Mouse (Mus musculus) limb, embryonic 12.5 days (tissue): ENCODE data around the gene Tsga10ip. TPM values are rescaled to one million over a fixed set of nuclear protein-coding genes. Genes with fewer than 3 reads are reported as not detected.

Experiments used
- ATAC-seq: fragments of 200-750 bp; cut with Nextera tagmentation; 2 replicates; pipeline ENCODE4 v1.8.0; 2017; ENCODE audit warnings: low read depth, moderate TSS enrichment; ENCODE audit not compliant: insufficient number of reproducible peaks, insufficient read depth, low FRiP score, low TSS enrichment
- H3K27ac ChIP-seq: fragments of 300-500 bp; sonication (generic); 2 replicates; pipeline ENCODE4 v1.5.1; 2016; ENCODE audit warnings: mild to moderate bottlenecking, moderate library complexity
- H3K27me3 ChIP-seq: fragments of 300-500 bp; sonication (generic); 2 replicates; pipeline ENCODE4 v1.6.1; 2016; ENCODE audit warnings: mild to moderate bottlenecking, moderate library complexity
- H3K36me3 ChIP-seq: fragments of 300-500 bp; sonication (generic); 2 replicates; pipeline ENCODE4 v1.6.1; 2016; ENCODE audit warnings: mild to moderate bottlenecking, moderate library complexity
- H3K4me1 ChIP-seq: fragments of 300-500 bp; sonication (generic); replicated peaks from 2 replicates; pipeline ENCODE4 v1.6.1; 2016
- H3K4me2 ChIP-seq: fragments of 300-500 bp; sonication (generic); 2 replicates; pipeline ENCODE4 v1.6.1; 2016; ENCODE audit warnings: mild to moderate bottlenecking, moderate library complexity
- H3K4me3 ChIP-seq: fragments of 300-500 bp; sonication (generic); replicated peaks from 2 replicates; pipeline ENCODE4 v1.5.1; 2016; ENCODE audit warnings: mild to moderate bottlenecking
- H3K9ac ChIP-seq: fragments of 300-500 bp; sonication (generic); replicated peaks from 2 replicates; pipeline ENCODE4 v1.6.1; 2016; ENCODE audit warnings: mild to moderate bottlenecking, moderate library complexity
- H3K9me3 ChIP-seq: fragments of 300-500 bp; sonication (generic); 2 replicates; pipeline ENCODE4 v1.6.1; 2016; ENCODE audit warnings: mild to moderate bottlenecking, moderate library complexity
- WGBS: fragments of 180-500 bp; shearing (Covaris S2); methylation state at CpG from one replicate; pipeline ENCODE4 v1.1.7; 2016; 5-methylcytosine and 5-hydroxymethylcytosine counted together
- polyA plus RNA-seq: library from polyadenylated mRNA; unstranded; fragments of >200 nt; fragmentation: Nextera tagmentation; extraction: Ambion mirVana; gene quantifications from 2 replicates; pipeline ENCODE4 v1.2.1, GENCODE M21; 2016

The Tsga10ip gene
- polyA plus RNA-seq, result 0.20 TPM in 2 replicates

DNA sequence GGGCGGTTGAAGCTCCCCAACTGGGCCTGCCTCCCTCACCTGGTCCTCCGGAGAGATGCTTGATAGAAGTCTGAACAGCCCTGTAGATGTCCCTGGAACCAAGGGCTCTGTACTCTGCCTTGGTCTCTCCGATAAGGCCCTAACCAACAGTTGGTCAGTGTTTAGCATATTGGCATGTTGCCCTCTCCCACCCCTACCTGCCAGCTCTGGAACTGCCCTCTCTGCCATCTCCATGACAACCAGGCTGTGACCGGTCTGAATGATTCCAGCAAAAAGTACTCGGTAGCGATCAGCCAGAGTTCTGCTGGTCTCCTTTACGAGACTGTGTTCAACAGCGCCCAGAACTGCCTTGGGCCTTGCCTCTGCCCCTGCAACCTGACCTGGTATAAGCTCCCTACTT lies at the start of gene Tsga10ip:
TSS of gene Tsga10ip (minus strand) at position 234 of the 400 bp plus-strand sequence.
- Histone ChIP-seq H3K4me1 (peaks cover under 1% of the 10 kb centered on the region; the same call in 1 of the 2 replicates), H3K4me2 (no peak within 1 kb of the TSS), H3K27me3 (no peaks in the 10 kb centered on the region), H3K4me3 (no peak within 1 kb of the TSS), H3K9ac (no peak within 1 kb of the TSS), H3K9me3 (no peaks in the 10 kb centered on the region), H3K36me3 (no peaks in the 10 kb centered on the region), H3K27ac (no peak within 1 kb of the TSS)
- 70% methylated on average over 8 of the region's 8 CpGs for WGBS
- ATAC-seq, result no peak

GRCm38 (mm10) chr19:5451766-5452165 lies 49.4 kb upstream of the Tsga10ip start:
- Histone ChIP-seq H3K27ac (no peak overlapping the region), H3K4me2 (no peak overlapping the region), H3K4me3 (no peak overlapping the region), H3K9me3 (no peaks in the 10 kb centered on the region), H3K27me3 (peaks cover 51% of the 10 kb centered on the region), H3K4me1 (peaks cover 36% of the 10 kb centered on the region), H3K9ac (no peak overlapping the region), H3K36me3 (peaks cover 8% of the 10 kb centered on the region)
- 79% methylated on average over 6 of the region's 6 CpGs for WGBS
- no peak for ATAC-seq

GRCm38 (mm10) chr19:5449673-5450072 lies 47.3 kb upstream of the Tsga10ip start:
- Histone ChIP-seq H3K9me3 (no peaks in the 10 kb centered on the region), H3K27me3 (peaks cover 72% of the 10 kb centered on the region), H3K4me2 (no peak overlapping the region), H3K4me3 (no peak overlapping the region), H3K27ac (no peak overlapping the region), H3K9ac (no peak overlapping the region), H3K36me3 (peaks cover 7% of the 10 kb centered on the region), H3K4me1 (peaks cover 15% of the 10 kb centered on the region)
- no peak for ATAC-seq
- WGBS, result 87% methylated on average over 3 of the region's 3 CpGs

DNA sequence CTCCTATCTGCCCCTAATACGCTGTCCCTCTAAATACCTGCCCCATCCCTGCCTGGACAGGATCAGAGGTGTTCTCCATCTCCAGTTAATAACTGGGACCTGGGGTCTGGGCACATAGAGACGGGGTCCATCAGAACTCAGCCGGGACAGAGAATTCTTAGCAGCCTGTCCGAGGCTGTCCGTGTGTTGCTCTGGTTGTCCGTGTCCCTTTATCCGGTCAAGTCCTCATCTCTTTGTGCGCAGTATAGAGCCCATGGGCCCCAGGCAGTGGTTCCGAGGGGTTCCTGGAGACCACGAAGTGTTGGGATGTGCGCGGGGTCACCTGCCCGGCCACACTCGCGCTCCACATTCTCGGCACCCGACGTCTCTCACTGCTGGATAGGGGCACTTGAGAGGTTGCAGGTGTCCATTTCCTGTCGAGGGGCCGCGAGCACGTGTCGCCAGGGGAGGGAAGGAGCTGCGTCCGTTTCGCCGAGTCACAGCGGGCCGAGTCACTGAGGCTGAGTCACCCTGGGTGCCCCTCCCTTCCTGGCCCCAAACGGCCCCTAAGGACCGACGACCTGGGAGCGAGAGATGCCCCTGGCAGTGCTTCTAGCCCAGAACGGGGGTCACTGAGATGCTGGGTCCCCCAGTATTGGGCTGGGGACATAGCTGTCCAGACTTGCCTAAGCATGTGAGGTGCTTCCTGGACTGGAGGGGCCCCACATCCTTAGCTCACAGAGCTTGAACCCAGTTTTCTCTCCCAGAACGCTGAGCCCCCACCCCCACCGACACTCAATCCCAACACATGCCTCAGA lies 46.2 kb upstream of the Tsga10ip start:
- H3K9ac ChIP-seq, result no peak overlapping the region; the same call in 1 of the 2 replicates
- ATAC-seq, result no peak
- no peaks in the 10 kb centered on the region for H3K9me3 ChIP-seq
- H3K4me3 ChIP-seq, result peak overlapping the region; percentile 55
- peak overlapping the region; percentile 97 for H3K4me2 ChIP-seq
- peaks cover 15% of the 10 kb centered on the region for H3K4me1 ChIP-seq
- H3K27me3 ChIP-seq, result peaks cover 80% of the 10 kb centered on the region
- H3K27ac ChIP-seq, result no peak overlapping the region
- H3K36me3 ChIP-seq, result no peaks in the 10 kb centered on the region
- 6% methylated on average over 36 of the region's 36 CpGs for WGBS

DNA sequence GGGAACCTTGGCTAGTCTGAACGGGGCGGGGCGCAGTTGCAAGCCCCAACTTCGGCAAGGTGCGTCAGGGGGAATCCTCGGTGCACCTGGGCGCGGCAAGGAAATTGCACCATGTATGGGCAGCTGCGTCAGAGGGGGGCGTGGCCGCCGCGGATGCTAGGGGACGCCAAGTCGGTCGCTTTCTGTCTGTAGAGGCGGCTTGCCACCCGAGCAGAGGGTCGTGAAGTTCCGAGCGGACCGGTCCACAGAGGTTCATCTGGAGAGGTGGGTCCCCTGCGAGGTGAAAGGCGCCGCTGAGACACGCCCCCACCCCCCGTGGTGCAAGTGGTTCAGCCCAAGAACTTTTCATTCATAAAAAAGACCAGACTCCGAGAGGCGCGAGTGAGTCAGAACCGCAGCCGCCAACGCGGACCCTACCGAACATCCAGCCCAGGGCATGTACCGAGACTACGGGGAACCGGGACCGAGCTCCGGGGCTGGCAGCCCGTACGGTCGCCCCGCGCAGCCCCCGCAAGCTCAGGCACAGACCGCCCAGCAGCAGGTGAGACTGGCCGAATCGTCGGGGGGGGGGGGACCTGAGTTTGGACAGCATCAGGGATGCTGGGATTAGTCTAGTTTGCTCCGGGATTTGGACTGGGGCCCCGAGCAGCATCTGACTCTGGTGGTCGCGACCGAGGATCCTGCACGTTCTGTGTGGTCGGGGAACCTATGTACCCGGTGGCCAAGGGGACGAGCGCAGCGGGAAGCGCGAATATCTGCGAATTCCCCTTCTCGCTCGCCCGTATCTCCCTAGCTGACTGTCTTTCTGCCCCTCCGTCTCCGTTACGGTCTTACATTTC lies 45.4 kb upstream of the Tsga10ip start, which contains the start of gene Fosl1:
TSS of gene Fosl1 (plus strand) at position 33 of the 839 bp plus-strand sequence.
- no peaks in the 10 kb centered on the region for H3K9me3 ChIP-seq
- no peak within 1 kb of the TSS for H3K27ac ChIP-seq
- H3K9ac ChIP-seq, result peak within 1 kb of the TSS; percentile 51
- peak within 1 kb of the TSS; percentile 55 for H3K4me3 ChIP-seq
- peaks cover 15% of the 10 kb centered on the region for H3K4me1 ChIP-seq
- under 1% methylated on average over 70 of the region's 70 CpGs for WGBS
- H3K36me3 ChIP-seq, result no peaks in the 10 kb centered on the region
- peaks cover 80% of the 10 kb centered on the region for H3K27me3 ChIP-seq
- peak; percentile 28; the same call in 1 of the 2 replicates for ATAC-seq
- H3K4me2 ChIP-seq, result peak within 1 kb of the TSS; percentile 97

GRCm38 (mm10) chr19:5445747-5446146 lies 43.4 kb upstream of the Tsga10ip start:
- H3K36me3 ChIP-seq, result no peaks in the 10 kb centered on the region
- no peak overlapping the region for H3K4me2 ChIP-seq
- no peak overlapping the region for H3K27ac ChIP-seq
- H3K4me3 ChIP-seq, result no peak overlapping the region
- peaks cover 69% of the 10 kb centered on the region for H3K27me3 ChIP-seq
- peaks cover 15% of the 10 kb centered on the region for H3K4me1 ChIP-seq
- no peak for ATAC-seq
- WGBS, result 87% methylated on average over 5 of the region's 5 CpGs
- H3K9ac ChIP-seq, result no peak overlapping the region
- no peaks in the 10 kb centered on the region for H3K9me3 ChIP-seq

DNA sequence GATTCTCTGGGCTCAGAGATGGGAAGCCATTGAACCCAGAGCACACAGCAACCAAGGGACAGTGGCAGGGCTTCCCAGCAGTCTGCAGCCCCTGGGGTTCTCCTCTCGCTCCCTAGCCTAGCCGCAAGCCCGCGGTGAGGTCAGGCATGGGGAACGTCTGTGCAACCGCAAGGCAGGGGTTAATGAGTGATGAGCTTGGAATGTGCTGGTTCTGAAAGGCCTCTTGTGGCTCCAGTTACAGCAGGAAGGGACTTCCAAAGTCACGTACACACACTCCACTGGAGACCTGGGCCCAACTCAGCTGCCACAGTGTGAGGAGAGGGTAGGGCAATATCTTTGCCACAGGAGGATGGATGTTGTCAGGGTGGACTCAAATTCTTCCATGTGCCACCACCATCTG lies 42.6 kb upstream of the Tsga10ip start:
- H3K9me3 ChIP-seq, result peaks cover 6% of the 10 kb centered on the region; the same call in 1 of the 2 replicates
- H3K4me3 ChIP-seq, result no peak overlapping the region
- H3K4me2 ChIP-seq, result no peak overlapping the region
- no peak overlapping the region for H3K9ac ChIP-seq
- H3K4me1 ChIP-seq, result peaks cover 15% of the 10 kb centered on the region
- peaks cover 61% of the 10 kb centered on the region for H3K27me3 ChIP-seq
- no peaks in the 10 kb centered on the region for H3K36me3 ChIP-seq
- H3K27ac ChIP-seq, result no peak overlapping the region
- no peak for ATAC-seq
- 26% methylated on average over 7 of the region's 7 CpGs for WGBS

- Histone ChIP-seq H3K4me1 (peaks cover 15% of the 10 kb centered on the region), H3K36me3 (no peaks in the 10 kb centered on the region), H3K4me2 (no peak overlapping the region), H3K9ac (no peak overlapping the region), H3K27me3 (peaks cover 55% of the 10 kb centered on the region), H3K9me3 (peaks cover 6% of the 10 kb centered on the region; the same call in 1 of the 2 replicates), H3K4me3 (no peak overlapping the region), H3K27ac (no peak overlapping the region)
- no peak for ATAC-seq
- 60% methylated on average over 9 of the region's 9 CpGs for WGBS
Measured at GRCm38 (mm10) chr19:5444371-5444908, 42.1 kb upstream of the Tsga10ip start.

GRCm38 (mm10) chr19:5433951-5434350 lies 31.6 kb upstream of the Tsga10ip start:
- Histone ChIP-seq H3K9ac (0 out of 2 replicates have a peak overlapping the region, but pooled peaks have one; percentile 47), H3K27me3 (no peaks in the 10 kb centered on the region; the same call in 1 of the 2 replicates), H3K4me2 (peak overlapping the region; percentile 75), H3K27ac (peak overlapping the region; percentile 80; the same call in 1 of the 2 replicates), H3K36me3 (peaks cover 15% of the 10 kb centered on the region; the same call in 1 of the 2 replicates), H3K4me1 (peaks cover 18% of the 10 kb centered on the region), H3K9me3 (no peaks in the 10 kb centered on the region), H3K4me3 (no peak overlapping the region; the same call in 1 of the 2 replicates)
- ATAC-seq, result no peak
- WGBS, result 61% methylated on average over 7 of the region's 7 CpGs

DNA sequence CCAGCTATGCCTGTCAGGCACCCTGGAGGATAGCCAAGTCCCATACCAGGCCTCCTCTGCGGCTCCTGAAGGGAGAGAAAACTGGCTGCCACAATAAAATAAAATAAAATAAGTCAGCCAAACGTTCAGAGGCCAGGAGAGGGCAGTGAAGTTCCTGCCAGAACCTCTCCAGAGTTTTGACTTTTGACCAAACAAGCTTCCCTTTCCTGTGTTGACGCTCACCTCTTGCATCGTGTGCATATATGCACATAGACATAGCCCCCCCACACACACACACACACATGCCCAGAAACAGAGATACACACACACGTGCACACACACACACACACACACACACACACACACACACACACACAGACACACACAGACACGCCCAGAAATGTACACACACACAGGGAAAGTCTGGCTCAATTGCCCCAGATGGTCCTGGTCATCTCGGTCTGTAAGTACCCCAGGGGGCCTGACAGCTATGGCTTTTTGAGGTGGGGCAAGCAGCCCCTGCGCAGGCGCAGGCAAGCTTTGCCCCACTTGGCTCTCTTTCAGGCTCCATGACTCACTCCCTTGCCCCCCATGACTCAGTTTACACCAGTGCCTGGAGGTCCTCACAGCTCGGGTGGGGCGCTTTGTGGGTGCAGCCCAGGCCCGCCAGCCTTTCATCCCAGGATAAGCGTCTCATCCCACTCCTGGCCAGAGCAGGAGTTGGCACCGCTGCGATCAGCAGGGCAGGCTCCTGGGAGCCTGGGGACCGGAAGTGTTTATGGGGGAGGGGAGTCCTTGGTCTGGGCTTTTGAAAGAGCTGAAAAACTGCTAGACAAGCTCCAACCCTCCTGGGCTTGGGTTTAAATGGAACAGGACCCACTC lies 30.9 kb upstream of the Tsga10ip start:
- Histone ChIP-seq H3K4me3 (peak overlapping the region; percentile 35), H3K36me3 (peaks cover 22% of the 10 kb centered on the region; the same call in 1 of the 2 replicates), H3K9me3 (no peaks in the 10 kb centered on the region), H3K4me1 (peaks cover 18% of the 10 kb centered on the region), H3K4me2 (peak overlapping the region; percentile 75), H3K9ac (peak overlapping the region; percentile 47), H3K27ac (peak overlapping the region; percentile 80), H3K27me3 (no peaks in the 10 kb centered on the region; the same call in 1 of the 2 replicates)
- ATAC-seq, result peak; percentile 11; the same call in 1 of the 2 replicates
- WGBS, result 9% methylated on average over 16 of the region's 16 CpGs
